Mouse (Mus musculus): Measurements from ENCODE around the gene Mtcl1. TPM values are rescaled to one million over a fixed set of nuclear protein-coding genes. Genes with fewer than 3 reads are reported as not detected.

The Mtcl1 gene
- total and polyA plus RNA-seq, 3 experiments: not detected

DNA sequence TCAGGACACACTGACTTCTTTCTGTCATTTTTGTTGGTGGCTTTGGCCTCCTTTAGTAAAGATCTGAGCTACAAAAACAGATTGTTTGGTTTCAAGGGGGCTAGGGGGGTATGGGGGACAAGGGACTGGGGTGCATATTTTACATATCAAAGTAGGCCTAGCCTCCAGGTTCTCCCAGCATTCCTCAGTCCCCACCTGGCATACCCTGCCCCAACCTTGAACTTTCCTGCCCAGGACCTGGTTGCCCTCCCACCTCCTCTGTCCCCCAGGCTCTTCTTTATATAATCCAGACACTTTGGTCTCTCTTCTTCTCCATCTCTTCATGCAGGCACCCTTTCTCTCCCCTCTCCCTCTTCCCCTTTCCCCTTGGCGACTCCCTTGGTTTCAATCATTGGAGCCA lies 23.7 kb upstream of the Mtcl1 start:
- Histone ChIP-seq H3K4me2 (ENCODE audit: insufficient read depth, low read depth, poor library complexity, severe bottlenecking) (no peak overlapping the region), H3K9ac (ENCODE audit: insufficient read depth, low read depth) (no peak overlapping the region), H3K36me3 (replicated peaks in 1 of 2; ENCODE audit: control insufficient read depth in 1 of 2, insufficient read depth in 1 of 2, low read length in 1 of 2) (no peaks in the 10 kb centered on the region), H3K27me3 (replicated peaks) (no peaks in the 10 kb centered on the region), H3K27ac (ENCODE audit: insufficient read depth, low read depth) (no peak overlapping the region), H3K4me1 (ENCODE audit: control insufficient read depth in 1 of 2, insufficient read depth in 2 of 2) (no peaks in the 10 kb centered on the region), H3K9me3 (replicated peaks; ENCODE audit: low read length) (peaks cover 22% of the 10 kb centered on the region), H3K79me2 (replicated peaks; ENCODE audit: control insufficient read depth, extremely low read depth, insufficient read depth, poor library complexity, severe bottlenecking) (no peaks in the 10 kb centered on the region), H3K4me3 (replicated peaks in 1 of 3; ENCODE audit: low read depth in 2 of 3, low read length in 2 of 3, poor library complexity in 1 of 3) (no peak overlapping the region)
- TF ChIP-seq BHLHE40 (IDR thresholded peaks at IDR 0.05; ENCODE audit: low read depth, low read length): no peak
- TF ChIP-seq ETS1 (conservative IDR thresholded peaks at IDR 0.05; ENCODE audit: low read depth, low read length): no peak
- no peak for TF ChIP-seq SMC3 (IDR thresholded peaks at IDR 0.05; ENCODE audit: low read depth, low read length)
- TF ChIP-seq POLR2AphosphoS2 (IDR thresholded peaks at IDR 0.05; ENCODE audit: low read depth, low read length): no peak
- TF ChIP-seq POLR2A (IDR thresholded peaks at IDR 0.05; ENCODE audit: low read depth, low read length): no peak
- no peak for TF ChIP-seq ZC3H11A (IDR thresholded peaks at IDR 0.05; ENCODE audit: low read depth, low read length)
- TF ChIP-seq TCF12 (IDR thresholded peaks at IDR 0.05; ENCODE audit: low read depth, low read length): no peak
- no peak for TF ChIP-seq GABPA (IDR thresholded peaks at IDR 0.05; ENCODE audit: insufficient replicate concordance, low read depth, low read length)
- no peak for TF ChIP-seq KAT2A (IDR thresholded peaks at IDR 0.05; ENCODE audit: insufficient replicate concordance, low read length)
- TF ChIP-seq JUND (conservative IDR thresholded peaks at IDR 0.05; ENCODE audit: low read depth, low read length): no peak
- no peak for TF ChIP-seq ZNF384 (IDR thresholded peaks at IDR 0.05; ENCODE audit: low read depth, low read length)
- dilution Hi-C loops (cut with MboI; ENCODE audit: extremely low pct_ligation_motif_present, extremely low pct_unique_long_range_greater_than_20kb, low sequenced_read_pairs) (no loop called here), in situ Hi-C loops (cut with MboI; ENCODE audit: low pct_ligation_motif_present, low pct_unique_long_range_greater_than_20kb, low sequenced_read_pairs) (no loop called here)
- no peak for DNase-seq (ENCODE audit: extremely low read depth)

DNA sequence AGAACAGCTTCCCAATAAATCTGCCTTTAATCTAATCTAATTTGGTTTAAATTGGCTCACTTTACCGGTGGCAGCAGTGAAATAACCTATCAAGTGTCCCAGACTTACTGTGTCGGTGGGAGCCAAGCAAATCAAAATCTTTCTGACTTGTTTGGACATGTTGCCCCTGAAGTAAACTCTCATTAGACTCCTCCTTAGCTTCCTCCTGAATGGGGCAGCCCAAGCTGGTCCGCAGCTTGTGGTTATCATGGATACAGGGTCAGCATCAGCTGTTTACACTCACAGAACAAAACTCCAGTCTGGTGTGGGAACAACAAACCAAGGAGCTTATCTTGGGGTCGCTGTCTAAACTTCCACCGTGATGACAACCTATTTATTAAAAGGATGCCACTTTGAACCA lies 22.2 kb upstream of the Mtcl1 start:
- no peaks in the 10 kb centered on the region for H3K79me2 ChIP-seq (replicated peaks; ENCODE audit: control insufficient read depth, extremely low read depth, insufficient read depth, poor library complexity, severe bottlenecking)
- H3K4me3 ChIP-seq (replicated peaks in 1 of 3; ENCODE audit: low read depth in 2 of 3, low read length in 2 of 3, poor library complexity in 1 of 3): no peak overlapping the region
- no peaks in the 10 kb centered on the region for H3K27me3 ChIP-seq (replicated peaks)
- dilution Hi-C loops (cut with MboI; ENCODE audit: extremely low pct_ligation_motif_present, extremely low pct_unique_long_range_greater_than_20kb, low sequenced_read_pairs): no loop called here
- no peak overlapping the region for H3K9ac ChIP-seq (ENCODE audit: insufficient read depth, low read depth)
- in situ Hi-C loops (cut with MboI; ENCODE audit: low pct_ligation_motif_present, low pct_unique_long_range_greater_than_20kb, low sequenced_read_pairs): no loop called here
- DNase-seq (ENCODE audit: extremely low read depth): no peak
- peaks cover 24% of the 10 kb centered on the region for H3K9me3 ChIP-seq (replicated peaks; ENCODE audit: low read length)
- no peaks in the 10 kb centered on the region for H3K4me1 ChIP-seq (ENCODE audit: control insufficient read depth in 1 of 2, insufficient read depth in 2 of 2)
- H3K36me3 ChIP-seq (replicated peaks in 1 of 2; ENCODE audit: control insufficient read depth in 1 of 2, insufficient read depth in 1 of 2, low read length in 1 of 2): no peaks in the 10 kb centered on the region
- no peak overlapping the region for H3K4me2 ChIP-seq (ENCODE audit: insufficient read depth, low read depth, poor library complexity, severe bottlenecking)
- no peak overlapping the region for H3K27ac ChIP-seq (ENCODE audit: insufficient read depth, low read depth)
- TF ChIP-seq CHD2 (IDR thresholded peaks at IDR 0.05; ENCODE audit: low read length) (no peak), MXI1 (IDR thresholded peaks at IDR 0.05; ENCODE audit: low read depth, low read length) (no peak), ETS1 (conservative IDR thresholded peaks at IDR 0.05; ENCODE audit: low read depth, low read length) (no peak), ZMIZ1 (IDR thresholded peaks at IDR 0.05; ENCODE audit: low read depth, low read length) (no peak), USF1 (IDR thresholded peaks at IDR 0.05; ENCODE audit: low read depth, low read length) (no peak), ZNF384 (IDR thresholded peaks at IDR 0.05; ENCODE audit: low read depth, low read length) (no peak), ELF1 (IDR thresholded peaks at IDR 0.05; ENCODE audit: low read depth, low read length) (no peak), ZKSCAN1 (IDR thresholded peaks at IDR 0.05; ENCODE audit: borderline replicate concordance, low read depth, low read length) (no peak), MAX (IDR thresholded peaks at IDR 0.05; ENCODE audit: low read length) (no peak), BHLHE40 (IDR thresholded peaks at IDR 0.05; ENCODE audit: low read depth, low read length) (no peak), RAD21 (IDR thresholded peaks at IDR 0.05; ENCODE audit: low read depth, low read length) (no peak)

Measured in CH12.LX (cell line).